Mouse (Mus musculus): ENCODE data around the gene Morn5.

The Morn5 gene

DNA sequence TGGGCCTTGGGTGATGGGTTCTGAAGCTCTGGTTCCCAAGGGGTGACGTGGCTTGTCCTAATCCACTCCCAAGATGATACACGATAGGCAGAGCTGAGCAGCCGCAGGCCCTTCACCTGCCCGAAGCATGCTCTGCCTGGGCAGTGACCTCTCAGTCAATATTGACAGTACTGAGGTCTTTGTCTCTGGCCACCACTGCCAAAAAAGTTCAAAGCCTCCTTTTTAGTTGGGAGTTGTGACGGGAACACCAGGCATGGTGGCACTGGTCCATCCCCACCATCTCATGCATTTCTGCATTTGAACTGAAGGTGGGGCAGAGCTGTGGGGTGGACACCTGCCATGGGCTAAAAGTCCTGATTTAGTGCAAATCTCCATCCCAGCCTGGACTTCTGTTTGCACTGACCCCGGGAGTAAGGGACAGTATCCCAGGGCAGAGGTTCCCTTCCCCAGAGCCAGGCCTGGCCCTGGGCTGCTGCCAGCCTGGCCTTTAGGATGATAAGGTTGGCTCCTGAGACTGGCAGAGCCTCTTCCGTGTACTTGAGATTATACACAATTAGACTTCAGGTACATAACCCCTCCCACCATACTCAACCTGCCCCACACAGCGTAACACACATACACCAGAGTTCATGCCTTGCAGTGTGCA is 22.5 kb downstream of the Morn5 start:
- no peak for DNase-seq

DNA sequence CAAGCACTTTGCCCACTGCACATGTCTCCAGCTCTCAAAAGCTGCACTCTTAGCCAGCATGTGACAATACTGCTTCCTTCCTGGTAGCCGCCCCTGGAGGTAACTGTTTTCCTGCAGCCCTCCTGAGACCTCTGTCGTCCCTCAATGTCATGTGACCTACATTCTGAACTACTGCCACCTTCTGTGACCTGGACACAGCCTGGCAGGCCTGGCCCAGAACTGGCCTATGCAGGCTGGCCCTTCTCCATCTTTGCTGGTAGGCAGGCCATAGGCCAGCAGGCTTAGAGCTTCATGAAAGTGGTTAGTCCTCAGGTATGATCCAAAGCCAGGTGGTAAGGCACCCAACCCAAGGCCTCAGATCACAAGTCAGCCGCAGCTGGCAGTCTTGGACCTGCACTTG is 24.5 kb downstream of the Morn5 start:
- DNase-seq = no peak

DNA sequence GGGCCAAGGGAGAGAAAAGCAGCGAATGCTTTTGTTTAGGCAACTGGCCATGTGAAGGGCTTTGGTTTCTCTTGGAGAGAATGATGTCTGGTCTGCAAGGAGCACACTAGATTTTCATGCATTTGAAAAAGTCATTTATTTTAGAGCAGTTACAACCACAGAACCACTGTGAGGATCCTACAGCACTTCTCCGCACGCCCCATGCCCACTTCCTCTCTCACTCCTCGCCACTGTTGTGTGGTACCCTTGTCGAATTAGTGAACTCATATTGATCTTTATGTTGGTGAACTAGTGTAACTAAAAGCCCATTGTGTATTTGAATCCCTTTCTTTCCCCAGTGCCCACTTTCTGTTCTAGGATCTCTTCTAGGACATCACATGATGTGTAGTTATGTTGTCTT is 26.0 kb downstream of the Morn5 start:
- DNase-seq = no peak

DNA sequence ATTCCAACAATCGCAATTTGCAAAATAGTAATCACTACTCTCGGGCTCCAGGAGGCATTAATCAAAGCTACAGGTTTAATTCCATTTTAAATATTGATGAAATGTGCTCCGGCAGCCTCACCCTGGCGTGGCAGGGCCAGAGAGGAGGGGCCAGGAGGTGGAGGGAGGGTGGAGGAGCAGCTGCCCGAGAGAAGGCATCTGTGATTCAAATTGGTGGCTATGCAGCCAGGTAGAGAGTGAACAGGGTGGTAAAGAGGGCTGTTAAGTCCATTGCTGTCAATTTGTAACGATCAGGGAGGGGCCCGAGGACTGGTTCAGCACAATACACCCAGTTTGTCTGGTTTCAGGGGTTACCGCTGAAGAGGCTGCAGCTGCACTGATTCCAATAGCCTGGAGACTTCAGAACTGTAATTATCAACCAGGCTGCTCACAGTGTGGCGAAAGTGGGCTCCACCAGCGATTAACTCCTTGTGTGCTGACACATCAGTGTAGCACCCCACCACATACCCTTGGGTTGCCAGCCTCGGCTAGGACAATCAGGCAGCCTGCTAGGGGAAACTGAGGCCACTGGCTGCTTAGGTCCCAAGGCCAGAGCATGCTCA is 28.0 kb downstream of the Morn5 start:
- DNase-seq = no peak

DNA sequence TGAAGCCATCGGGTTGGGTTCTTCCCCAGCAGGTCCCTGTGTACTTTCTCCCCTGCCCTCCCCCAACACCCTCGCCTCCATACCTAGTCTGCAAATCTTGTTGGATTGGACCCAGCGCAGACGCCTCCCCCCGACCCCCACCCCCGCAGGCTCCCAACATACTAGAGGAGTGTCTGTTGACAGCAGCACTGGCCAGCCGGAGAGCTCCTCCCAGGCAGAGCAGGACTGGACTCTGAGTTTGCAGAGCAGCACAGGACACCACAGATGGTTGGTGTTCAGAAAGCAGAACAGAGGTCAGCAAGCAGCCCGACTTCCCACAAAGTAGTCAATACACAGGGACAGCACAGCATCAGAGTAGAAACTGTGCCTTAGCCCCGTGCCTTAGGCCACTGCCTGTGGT is 32.2 kb downstream of the Morn5 start:
- no peak for DNase-seq

DNA sequence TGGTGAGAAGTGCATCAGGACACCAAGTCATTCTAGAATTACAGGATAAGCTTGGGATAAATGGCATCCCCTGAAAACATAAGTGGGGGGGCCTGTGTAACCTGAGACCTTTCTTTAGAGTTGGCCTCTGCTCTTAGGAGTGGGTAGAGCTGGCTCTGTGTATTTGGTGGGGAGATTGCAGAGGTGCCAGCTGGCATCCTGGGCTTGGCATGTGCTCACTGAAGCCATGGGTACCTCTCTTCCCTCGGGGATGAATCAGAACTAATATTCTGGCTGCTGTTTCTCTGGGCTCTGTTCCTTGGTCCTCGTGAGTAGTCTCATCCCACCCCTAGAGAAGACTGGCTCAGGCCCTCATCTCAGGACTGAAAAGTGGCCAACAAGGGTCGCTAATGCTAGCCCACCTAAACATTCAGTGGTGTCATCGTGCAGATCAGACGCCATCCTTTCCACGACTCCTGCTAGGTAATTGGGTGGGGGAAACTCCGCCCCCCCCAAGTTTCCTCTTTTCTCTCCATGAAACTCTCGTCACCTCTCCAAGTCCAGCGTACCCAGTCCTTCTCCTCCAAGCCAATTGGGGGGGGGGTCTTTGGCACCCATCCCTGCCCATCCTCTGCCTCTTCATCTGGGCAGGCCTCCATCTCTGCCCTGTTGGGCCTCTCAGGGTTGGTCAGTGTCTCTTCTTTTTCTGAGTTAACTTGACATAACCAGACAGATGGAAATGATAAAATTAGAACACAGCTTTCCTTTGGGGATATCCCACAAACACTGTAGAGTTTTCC is 33.7 kb downstream of the Morn5 start:
- no peak for DNase-seq

DNA sequence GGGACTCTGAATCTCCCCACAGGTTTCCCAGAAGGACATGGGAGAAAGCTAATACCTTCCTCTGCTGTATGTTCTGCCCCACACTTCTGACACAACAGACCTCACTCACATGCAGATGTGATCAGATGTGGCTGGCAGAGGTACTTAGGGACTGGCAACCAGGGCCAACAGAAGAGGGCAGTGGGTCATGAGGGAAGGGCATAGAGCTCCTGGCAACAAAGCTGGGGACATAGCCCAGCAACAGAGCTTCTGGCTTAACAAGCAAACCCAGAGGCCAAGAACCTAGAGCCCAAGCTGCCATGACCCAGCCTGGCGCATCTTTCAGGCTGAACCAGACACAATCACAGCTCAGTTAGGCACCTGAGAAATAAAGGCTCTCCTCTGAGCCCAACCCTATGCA is 35.8 kb downstream of the Morn5 start:
- DNase-seq = no peak

DNA sequence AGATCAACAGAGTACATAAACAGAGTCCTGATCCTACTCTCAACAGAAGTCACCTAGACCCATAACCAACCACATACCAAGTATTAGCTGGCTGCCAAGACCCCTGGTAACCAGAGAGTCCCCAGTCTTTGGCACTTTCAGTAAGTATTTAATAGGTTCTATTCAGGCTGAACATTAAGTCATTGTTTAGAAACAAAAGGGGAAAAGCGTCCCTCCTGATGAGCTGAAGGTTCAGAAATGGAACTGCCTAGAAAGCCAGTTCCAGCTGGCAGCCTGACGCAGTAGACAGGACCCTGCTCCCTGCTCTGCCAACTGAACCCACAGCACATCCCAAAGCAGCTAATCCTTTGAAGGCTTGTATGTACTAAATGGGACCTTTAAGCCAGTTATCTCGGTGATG is 39.9 kb downstream of the Morn5 start:
- DNase-seq = no peak

DNA sequence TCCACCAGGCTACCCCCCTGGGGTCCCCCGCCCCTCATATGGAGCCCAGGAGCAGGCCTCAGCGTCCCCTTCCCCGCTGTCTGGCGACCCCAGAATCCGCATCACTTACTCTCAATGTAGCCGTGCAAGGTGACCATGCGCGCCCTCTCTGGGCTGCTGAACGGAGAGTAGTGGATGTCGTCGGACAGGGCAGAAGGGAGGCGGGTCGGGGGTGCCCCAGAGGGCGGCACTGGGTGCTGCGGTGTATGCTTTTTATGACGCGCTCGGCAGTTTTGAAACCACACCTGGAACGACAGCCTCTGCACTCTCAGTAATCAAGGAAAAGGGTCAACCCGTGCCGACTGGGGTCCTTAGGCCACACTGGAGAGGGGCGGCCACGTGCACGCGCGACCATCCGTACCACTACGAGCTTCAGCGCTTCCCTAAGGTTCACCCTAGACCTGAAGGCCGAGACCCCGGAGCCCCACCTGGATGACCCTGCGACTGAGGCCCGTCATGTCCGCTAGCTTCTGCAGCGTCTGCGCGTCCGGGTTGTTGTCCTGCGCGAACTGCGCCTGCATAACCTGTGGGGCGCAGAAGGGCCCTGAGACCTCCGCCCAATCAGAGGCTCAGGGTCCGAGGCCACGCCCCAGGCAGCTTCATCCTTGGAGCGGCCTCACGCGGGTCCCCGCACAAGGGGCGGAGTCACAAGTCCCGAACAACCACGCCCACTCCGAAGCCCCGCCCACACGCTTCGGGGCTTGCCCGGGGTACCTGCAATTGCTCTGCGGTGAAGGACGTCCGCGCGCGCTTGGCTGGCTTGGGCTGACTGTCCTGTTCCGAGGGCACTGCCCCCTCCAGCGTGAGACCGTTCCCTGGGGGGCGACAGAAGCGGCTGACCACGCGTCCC is 41.8 kb downstream of the Morn5 start:
- peak; percentile 34 to 46 for DNase-seq

DNA sequence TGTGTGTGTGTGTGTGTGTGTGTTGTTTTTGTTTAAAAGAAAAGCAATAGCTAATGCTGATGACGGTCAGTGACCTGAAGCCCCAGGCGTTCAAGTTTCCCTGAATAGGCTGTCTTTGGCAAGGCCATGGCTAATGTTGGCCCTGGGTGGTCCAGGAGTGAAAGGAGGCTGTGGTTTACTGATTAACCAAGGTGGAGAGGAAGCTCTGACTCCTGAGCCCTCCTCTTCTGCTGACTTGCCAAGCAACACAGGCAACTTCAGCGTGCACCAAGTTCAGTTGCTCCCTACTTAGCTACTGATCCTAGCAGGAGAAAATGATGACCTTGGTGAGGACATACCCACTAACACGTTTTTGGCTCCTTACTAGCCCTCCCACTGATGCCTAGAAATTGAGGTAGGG is 43.5 kb downstream of the Morn5 start:
- no peak for DNase-seq

DNA sequence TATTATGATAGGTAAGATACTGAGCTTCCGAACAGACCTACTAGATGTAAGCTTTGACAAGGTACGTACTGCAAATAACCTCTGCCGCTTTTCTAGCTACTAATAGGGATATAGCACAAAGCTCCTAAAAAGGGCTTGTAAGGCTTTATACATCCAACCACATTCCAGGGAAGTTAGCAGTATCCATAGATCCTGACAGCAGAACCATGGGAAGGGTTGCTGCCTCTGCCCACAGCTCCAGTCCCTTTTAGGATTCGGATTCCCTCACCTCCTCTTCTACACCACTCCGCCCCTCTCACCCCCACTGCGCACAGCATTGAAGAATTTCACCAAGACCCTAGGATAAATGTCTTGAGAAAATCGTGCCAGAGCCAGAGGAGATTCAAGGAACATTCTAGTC is 44.0 kb downstream of the Morn5 start:
- DNase-seq = no peak

DNA sequence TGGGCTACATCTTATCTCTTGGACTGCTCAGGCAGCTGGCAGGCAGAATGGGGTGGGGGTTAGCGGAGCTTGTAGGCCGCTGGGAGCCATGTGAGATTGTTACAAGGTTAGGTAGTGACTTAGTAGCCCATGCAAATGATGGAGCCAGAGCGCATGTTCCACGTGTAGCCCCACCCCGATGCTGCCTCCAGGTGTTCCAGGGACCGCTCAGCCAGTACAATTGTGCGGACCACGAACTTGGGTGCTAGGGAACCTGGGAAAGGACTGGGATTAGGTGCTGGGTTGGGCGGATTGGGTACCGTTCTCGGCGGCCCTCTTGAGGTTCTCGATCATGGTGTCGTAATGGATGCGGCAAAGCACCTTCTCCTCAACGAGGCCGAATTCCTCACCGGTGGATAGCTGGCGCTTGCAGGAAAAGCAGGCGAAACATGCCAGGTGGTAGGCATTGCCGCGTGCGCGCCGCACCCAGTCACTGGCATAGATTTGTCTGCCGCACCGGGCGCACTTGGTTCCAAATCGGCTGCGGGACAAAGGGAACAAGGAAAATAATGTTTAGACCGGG is 44.7 kb downstream of the Morn5 start:
- no peak for DNase-seq

DNA sequence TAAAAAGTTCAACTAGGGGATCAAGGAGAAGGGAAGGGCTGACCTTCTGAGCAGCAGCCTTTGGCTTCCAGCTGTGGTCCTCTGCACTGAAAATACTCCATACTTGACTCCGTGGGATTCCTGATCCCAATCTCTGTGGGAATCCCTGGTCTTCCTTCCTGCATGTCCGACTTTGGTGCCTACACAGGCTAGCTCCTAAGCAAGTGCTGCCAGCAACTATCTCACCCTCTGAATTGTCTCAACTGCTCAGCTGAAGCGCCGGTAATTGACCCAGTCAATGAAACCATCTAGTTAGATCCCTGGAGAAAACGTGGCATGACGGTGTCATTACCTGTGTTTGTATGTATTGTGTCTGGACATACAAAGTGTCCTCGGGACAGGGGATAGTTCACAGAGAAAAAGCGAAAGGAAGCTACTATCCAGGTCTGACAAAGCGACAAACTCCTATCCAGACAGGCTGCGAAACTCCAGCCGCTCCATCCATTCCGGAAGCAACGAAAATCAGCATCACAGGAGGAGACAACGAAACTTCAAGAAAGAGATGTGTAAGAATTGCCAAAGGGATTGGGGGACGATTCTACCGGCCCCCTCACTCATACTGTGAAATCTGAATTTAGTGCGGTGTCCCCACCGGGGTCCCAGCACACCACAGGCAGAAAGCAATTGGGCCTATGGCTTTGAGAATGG is 48.0 kb downstream of the Morn5 start:
- no peak for DNase-seq

DNA sequence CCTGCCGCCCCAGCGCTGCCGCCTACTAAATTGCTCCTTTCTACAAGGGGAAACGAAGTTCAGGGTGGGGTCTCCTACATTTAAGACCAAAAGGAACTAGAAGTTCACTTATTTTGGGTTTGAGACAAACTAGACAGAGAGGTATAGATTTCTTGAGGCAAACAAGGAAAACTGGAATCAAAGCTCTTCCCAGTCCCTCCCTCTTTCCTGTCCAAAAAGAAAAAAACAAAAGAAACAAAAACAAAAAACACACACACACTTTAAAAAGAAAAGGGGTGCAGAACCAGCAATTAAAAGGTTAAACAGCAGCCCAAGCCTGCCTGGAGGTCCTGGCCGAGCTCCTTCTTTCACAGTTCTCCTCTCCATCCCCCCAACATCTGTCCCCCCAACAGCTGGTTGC is 48.8 kb downstream of the Morn5 start:
- no peak for DNase-seq

DNA sequence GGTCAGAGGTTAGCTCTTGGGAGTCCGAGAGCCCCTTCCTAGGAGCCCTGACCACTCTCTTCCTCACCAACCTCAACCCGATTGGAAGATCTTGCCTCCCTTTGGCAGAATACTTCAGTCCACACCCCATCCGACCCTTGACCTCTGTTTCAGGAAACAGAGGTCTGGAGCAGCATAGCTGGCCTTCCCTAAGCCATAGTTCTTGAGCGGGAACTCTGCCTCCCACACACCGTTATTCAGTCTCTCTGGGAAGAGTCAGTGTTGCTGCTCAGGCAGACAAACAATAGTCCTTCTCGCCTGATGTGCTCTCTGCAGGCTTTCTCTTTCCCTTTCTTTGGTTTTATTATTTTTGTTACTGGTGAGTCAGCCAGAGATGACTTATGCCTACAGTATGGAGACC is 50.5 kb downstream of the Morn5 start:
- DNase-seq = no peak

DNA sequence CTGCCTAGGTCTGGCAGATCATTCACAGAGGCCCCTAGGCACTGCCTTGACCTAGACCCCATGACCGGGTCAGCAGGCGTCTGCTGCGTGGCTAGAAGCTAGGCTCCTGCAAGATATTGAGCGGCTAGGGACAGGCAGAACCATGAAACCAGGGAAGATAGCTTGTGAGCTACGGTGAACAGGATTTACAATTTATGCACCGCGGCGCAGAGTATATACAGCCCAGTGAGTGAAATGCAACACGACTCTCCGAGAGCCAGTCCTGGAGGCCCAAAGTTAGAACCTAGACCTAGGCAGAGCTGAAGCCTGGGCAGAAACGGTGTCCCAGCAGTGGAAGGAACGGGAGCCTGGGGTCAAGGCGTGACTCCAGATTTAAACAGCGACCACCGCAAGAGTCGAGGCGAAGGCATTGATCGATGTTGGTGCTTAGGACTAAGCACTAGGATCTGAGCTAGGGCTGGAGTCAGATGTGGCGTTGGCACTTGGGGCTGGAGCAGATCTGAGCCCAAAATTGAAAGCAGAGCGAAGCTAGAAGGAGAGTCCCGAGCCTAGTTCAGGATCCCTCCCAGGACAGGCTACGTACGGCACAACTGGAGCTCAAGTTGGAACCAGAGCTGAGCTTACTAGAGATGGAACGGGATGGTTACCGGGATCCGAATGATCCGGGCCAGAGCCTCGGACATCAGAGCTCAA is 52.8 kb downstream of the Morn5 start:
- DNase-seq = no peak

DNA sequence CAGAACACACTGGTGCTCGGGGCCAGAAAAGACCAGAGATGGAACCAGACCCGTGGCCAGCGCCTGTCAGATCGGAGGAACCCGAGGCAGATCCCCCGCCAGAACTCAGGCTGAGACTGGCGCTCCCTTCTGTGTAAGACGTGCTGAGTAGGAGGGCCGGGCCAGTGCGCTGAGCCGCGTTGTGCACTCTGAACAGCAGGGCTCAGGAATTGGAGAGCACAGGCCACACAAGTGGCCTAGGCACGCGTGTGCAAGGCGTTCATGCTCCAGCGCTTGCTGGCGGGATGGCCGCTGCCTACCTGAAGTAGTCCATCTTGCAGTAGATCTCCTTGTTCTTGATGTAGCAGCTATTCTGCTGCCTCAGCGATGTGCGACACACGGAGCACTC is 53.3 kb downstream of the Morn5 start:
- DNase-seq = no peak

DNA sequence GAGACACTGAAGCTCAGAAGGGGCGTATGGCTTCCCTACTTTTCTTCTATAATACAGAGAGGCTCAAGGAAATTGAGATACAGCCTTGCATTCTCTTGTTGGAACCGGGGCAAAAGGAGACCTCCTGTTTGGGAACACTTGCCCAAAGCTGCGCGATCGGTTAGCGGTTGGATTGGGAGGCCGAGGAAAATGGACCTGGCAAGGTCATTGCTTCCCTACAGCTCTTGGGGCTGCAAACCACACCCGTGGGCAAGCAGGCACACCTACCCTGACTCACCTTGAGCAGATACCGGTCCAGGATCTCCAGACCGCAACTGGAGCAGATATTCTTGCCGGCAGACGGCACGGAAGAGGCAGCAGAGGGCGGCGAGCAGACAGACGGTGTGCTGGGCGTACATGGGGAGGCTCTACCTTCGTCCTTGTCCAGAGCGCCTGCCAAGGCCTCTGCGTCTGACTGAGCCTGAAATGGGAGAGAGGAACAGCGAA is 53.9 kb downstream of the Morn5 start:
- no peak for DNase-seq

DNA sequence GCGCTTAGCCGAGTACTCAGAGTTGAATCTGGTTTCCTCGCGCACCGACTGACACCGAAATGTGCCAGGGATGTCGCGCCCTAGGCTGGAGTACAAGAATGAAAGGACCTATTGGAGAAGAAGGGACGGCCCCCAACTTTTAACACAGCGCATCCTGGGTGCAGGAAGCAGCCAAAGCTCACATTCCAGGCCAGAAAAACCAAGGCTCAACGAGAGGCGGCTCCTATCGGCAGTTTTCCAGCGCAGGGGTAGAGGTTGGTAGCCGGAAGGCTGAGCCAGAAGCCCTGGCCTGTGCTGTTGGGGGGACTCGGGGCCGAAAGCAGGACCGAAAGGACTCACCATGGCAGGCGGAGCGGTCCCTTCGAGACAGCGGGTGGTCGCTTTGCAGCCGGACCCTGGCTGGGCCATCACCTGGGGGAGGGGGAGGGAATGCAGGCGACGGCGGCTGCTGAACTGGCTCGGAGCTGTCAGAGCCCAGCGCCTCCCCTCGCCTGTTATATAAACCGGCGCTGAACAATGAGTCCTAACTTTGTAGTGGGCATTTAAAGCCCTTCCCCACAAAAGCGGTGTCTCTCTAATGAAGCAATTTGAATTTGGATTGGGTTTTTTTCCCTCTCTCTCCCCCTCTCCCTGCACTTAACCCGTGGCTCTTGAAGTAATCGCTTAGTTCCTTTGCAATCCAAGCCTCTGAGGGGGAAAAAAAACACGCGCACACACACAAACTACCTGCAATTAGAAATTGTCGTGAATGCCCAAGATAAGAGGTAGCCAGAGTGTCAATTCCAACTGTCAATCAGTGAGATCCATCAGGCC is 54.5 kb downstream of the Morn5 start:
- no peak for DNase-seq

DNA sequence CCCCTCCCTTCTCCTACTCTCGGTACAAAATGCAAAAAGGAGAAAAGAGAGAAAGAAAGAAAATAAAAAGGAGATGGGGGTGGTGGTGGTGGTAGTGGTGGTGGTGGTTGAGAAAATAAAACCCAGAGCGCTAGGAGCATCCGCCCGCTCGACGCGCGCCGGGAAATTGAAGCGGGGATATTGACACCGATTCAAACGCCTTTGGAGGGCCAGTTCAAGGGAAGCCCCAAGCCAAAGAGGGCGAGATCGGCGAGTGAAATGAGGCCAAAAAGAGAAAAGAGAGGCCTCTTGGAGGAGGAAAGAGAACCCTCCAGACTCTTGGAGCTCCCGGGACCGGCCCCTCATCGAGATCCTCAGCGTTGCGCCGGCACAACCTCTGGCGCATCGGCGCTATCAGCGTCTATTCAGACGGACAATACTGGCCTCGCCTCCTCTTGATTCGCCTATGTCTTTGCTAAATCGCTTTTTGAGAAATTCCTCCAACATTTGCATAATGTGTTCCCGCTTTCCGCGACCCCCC is 55.2 kb downstream of the Morn5 start:
- no peak for DNase-seq
